Mouse (Mus musculus): ENCODE data around the gene Gm10668. TPM values are rescaled to one million over a fixed set of nuclear protein-coding genes. Genes with fewer than 3 reads are reported as not detected.
"Not testable (repeated sequence)": the region's sequence is repeated elsewhere in the genome, so short reads cannot be mapped to it uniquely, and the experiment has no call there.

Gene Gm10668
- not detected for polyA plus RNA-seq (2012; fragmentation: generic; extraction: Trizol)

GRCm38 (mm10) chr7:20730524-20730923, at the start of gene Gm10668:
Gene Gm10668 (minus strand): TSS chr7:20730624.
- not testable (repeated sequence) for H3K36me3 ChIP-seq (ENCODE audit: control insufficient read depth, insufficient read depth); H3K4me2 ChIP-seq (ENCODE audit: low read depth); H3ac ChIP-seq (ENCODE audit: control insufficient read depth, insufficient read length); H3K27me3 ChIP-seq (ENCODE audit: control insufficient read depth, insufficient read depth, insufficient read length); H3K4me3 ChIP-seq; H3K79me2 ChIP-seq (ENCODE audit: control insufficient read depth, insufficient read depth)

DNA sequence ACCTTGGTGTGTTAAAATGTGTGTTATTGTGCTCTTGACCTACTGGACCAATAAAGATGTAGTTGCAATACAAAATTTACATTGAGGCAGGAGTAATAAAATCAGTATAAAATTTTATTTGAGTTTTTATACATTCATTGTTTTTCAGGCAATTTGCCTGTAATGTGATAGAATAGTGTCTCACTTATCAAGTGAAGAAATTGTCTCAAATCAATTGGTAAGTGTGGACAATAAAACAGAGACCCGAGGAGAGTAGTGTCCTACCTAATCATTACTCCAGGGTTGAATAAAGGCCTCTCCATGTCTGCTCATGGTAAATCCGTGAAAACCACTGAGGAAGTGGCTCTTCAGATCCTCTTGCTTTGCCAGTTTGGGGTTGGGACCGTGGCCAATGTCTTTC, 40.5 kb upstream of the Gm10668 start, which contains the start of gene Vmn1r112:
Gene Vmn1r112 (plus strand): TSS at position 301 of the 400 bp plus-strand sequence.
- H3K4me3 ChIP-seq; H3ac ChIP-seq (ENCODE audit: control insufficient read depth, insufficient read length); H3K79me2 ChIP-seq (ENCODE audit: control insufficient read depth, insufficient read depth); H3K27me3 ChIP-seq (ENCODE audit: control insufficient read depth, insufficient read depth, insufficient read length); H3K36me3 ChIP-seq (ENCODE audit: control insufficient read depth, insufficient read depth); H3K4me2 ChIP-seq (ENCODE audit: low read depth): not testable (repeated sequence)

- H3ac ChIP-seq (ENCODE audit: control insufficient read depth, insufficient read length); H3K4me2 ChIP-seq (ENCODE audit: low read depth); H3K36me3 ChIP-seq (ENCODE audit: control insufficient read depth, insufficient read depth); H3K27me3 ChIP-seq (ENCODE audit: control insufficient read depth, insufficient read depth, insufficient read length); H3K4me3 ChIP-seq; H3K79me2 ChIP-seq (ENCODE audit: control insufficient read depth, insufficient read depth): not testable (repeated sequence)
These were observed 27.3 kb downstream of the Gm10668 start, which contains the start of gene Vmn1r111 for GRCm38 (mm10) chr7:20703116-20703515. Gene Vmn1r111 (minus strand): TSS chr7:20703216.

Other genes with a start within 250 kb of the Gm10668 start
- not detected for gene Vmn1r103, start 220.1 kb downstream of the Gm10668 start, polyA plus RNA-seq (2012; fragmentation: generic; extraction: Trizol)
- gene Vmn1r104, start 196.8 kb downstream of the Gm10668 start, polyA plus RNA-seq (2012; fragmentation: generic; extraction: Trizol) = not detected
- gene Gm5726, start 184.9 kb downstream of the Gm10668 start, polyA plus RNA-seq (2012; fragmentation: generic; extraction: Trizol) = not detected
- not detected for gene Gm4141, start 154.4 kb downstream of the Gm10668 start, polyA plus RNA-seq (2012; fragmentation: generic; extraction: Trizol)
- not detected for gene Gm4513, start 131.6 kb downstream of the Gm10668 start, polyA plus RNA-seq (2012; fragmentation: generic; extraction: Trizol)
- gene Vmn1r107, start 61.7 kb downstream of the Gm10668 start, polyA plus RNA-seq (2012; fragmentation: generic; extraction: Trizol) = not detected
- gene Vmn1r111, start 27.4 kb downstream of the Gm10668 start, polyA plus RNA-seq (2012; fragmentation: generic; extraction: Trizol) = not detected
- gene Vmn1r112, start 40.6 kb upstream of the Gm10668 start, polyA plus RNA-seq (2012; fragmentation: generic; extraction: Trizol) = not detected
- not detected for gene Vmn1r113, start 56.7 kb upstream of the Gm10668 start, polyA plus RNA-seq (2012; fragmentation: generic; extraction: Trizol)
- not detected for gene Vmn1r114, start 81.6 kb upstream of the Gm10668 start, polyA plus RNA-seq (2012; fragmentation: generic; extraction: Trizol)
- not detected for gene Vmn1r115, start 114.4 kb upstream of the Gm10668 start, polyA plus RNA-seq (2012; fragmentation: generic; extraction: Trizol)
- not detected for gene Vmn1r116, start 141.6 kb upstream of the Gm10668 start, polyA plus RNA-seq (2012; fragmentation: generic; extraction: Trizol)
- not detected for gene Vmn1r117, start 153.5 kb upstream of the Gm10668 start, polyA plus RNA-seq (2012; fragmentation: generic; extraction: Trizol)
- gene Vmn1r118, start 181.7 kb upstream of the Gm10668 start, polyA plus RNA-seq (2012; fragmentation: generic; extraction: Trizol) = not detected